Mouse (Mus musculus): ENCODE results near the gene Eftud2.

Eftud2 gene

GRCm38 (mm10) chr11:102879558-102879957, 1.2 kb downstream of the Eftud2 start:
- in situ Hi-C loops (cut with MboI, MseI), result no loop called here

- in situ Hi-C loops (cut with MboI, MseI), result no loop called here
Observed at GRCm38 (mm10) chr11:102874801-102875334, 5.9 kb downstream of the Eftud2 start.

- in situ Hi-C loops (cut with MboI, MseI), result no loop called here
Observed at GRCm38 (mm10) chr11:102864272-102864671, 16.5 kb downstream of the Eftud2 start.

- in situ Hi-C loops (cut with MboI, MseI), result no loop called here
Observed at GRCm38 (mm10) chr11:102859933-102860332, 20.9 kb downstream of the Eftud2 start.

- in situ Hi-C loops (cut with MboI, MseI), result no loop called here
Observed at GRCm38 (mm10) chr11:102858951-102859350, 21.8 kb downstream of the Eftud2 start.

GRCm38 (mm10) chr11:102855941-102856340, 24.8 kb downstream of the Eftud2 start:
- in situ Hi-C loops (cut with MboI, MseI), result no loop called here

GRCm38 (mm10) chr11:102853760-102854159, 27.0 kb downstream of the Eftud2 start:
- in situ Hi-C loops (cut with MboI, MseI), result loop anchor here (5.0 kb wide), 1 partner anchor 76 kb away; no protein-coding TSS in a partner anchor

GRCm38 (mm10) chr11:102851883-102852282, 28.9 kb downstream of the Eftud2 start:
- in situ Hi-C loops (cut with MboI, MseI), result loop anchor here (5.0 kb wide), 1 partner anchor 75 kb away; no protein-coding TSS in a partner anchor

GRCm38 (mm10) chr11:102845926-102846325, 34.9 kb downstream of the Eftud2 start:
- in situ Hi-C loops (cut with MboI, MseI), result no loop called here

GRCm38 (mm10) chr11:102838616-102839150, 42.1 kb downstream of the Eftud2 start:
- in situ Hi-C loops (cut with MboI, MseI), result loop anchor here (10.0 kb wide), 1 partner anchor 64 kb away; no protein-coding TSS in a partner anchor

GRCm38 (mm10) chr11:102838126-102838525, 42.7 kb downstream of the Eftud2 start:
- in situ Hi-C loops (cut with MboI, MseI), result loop anchor here (10.0 kb wide), 1 partner anchor 63 kb away; no protein-coding TSS in a partner anchor

- in situ Hi-C loops (cut with MboI, MseI), result loop anchor here (10.0 kb wide), 1 partner anchor 63 kb away; no protein-coding TSS in a partner anchor
Observed at GRCm38 (mm10) chr11:102837385-102837784, 43.4 kb downstream of the Eftud2 start.

GRCm38 (mm10) chr11:102836146-102836545, 44.6 kb downstream of the Eftud2 start:
- in situ Hi-C loops (cut with MboI, MseI), result loop anchor here (10.0 kb wide), 1 partner anchor 61 kb away; no protein-coding TSS in a partner anchor

GRCm38 (mm10) chr11:102835549-102835948, 45.2 kb downstream of the Eftud2 start, which contains the start of gene Higd1b:
Higd1b (plus strand) TSS chr11:102835849.
- in situ Hi-C loops (cut with MboI, MseI), result loop anchor here (10.0 kb wide), 1 partner anchor 61 kb away; no protein-coding TSS in a partner anchor

GRCm38 (mm10) chr11:102834219-102834618, 46.6 kb downstream of the Eftud2 start:
- in situ Hi-C loops (cut with MboI, MseI), result loop anchor here (10.0 kb wide), 1 partner anchor 59 kb away; no protein-coding TSS in a partner anchor

- in situ Hi-C loops (cut with MboI, MseI), result loop anchor here (10.0 kb wide), 1 partner anchor 58 kb away; no protein-coding TSS in a partner anchor
Observed at GRCm38 (mm10) chr11:102832700-102833297, 48.0 kb downstream of the Eftud2 start.

- in situ Hi-C loops (cut with MboI, MseI), result loop anchor here (10.0 kb wide), 1 partner anchor 55 kb away; no protein-coding TSS in a partner anchor
Observed at GRCm38 (mm10) chr11:102830276-102830675, 50.5 kb downstream of the Eftud2 start.

- in situ Hi-C loops (cut with MboI, MseI), result no loop called here
Observed at GRCm38 (mm10) chr11:102827097-102827496, 53.7 kb downstream of the Eftud2 start.

GRCm38 (mm10) chr11:102826476-102826875, 54.3 kb downstream of the Eftud2 start:
- in situ Hi-C loops (cut with MboI, MseI), result no loop called here

- in situ Hi-C loops (cut with MboI, MseI), result no loop called here
Observed at GRCm38 (mm10) chr11:102821231-102821630, 59.6 kb downstream of the Eftud2 start.

- in situ Hi-C loops (cut with MboI, MseI), result no loop called here
Observed at GRCm38 (mm10) chr11:102820432-102820831, 60.4 kb downstream of the Eftud2 start.

GRCm38 (mm10) chr11:102819783-102820385, 60.9 kb downstream of the Eftud2 start:
- in situ Hi-C loops (cut with MboI, MseI), result no loop called here
